Mouse (Mus musculus) spleen, adult 2 months (tissue): Measurements from ENCODE around the gene Zfp28. TPM values are rescaled to one million over a fixed set of nuclear protein-coding genes. Genes with fewer than 3 reads are reported as not detected.

Source experiments
- DNase-seq, 2 experiments: peaks; one replicate each; pipeline versions ENCODE4 v3.0.0 to v3.0.0-alpha.2; 2012 to 2021; ENCODE audit warnings: low spot score in 2 of 2, low read depth in 1 of 2
- H3K27ac ChIP-seq: fragments of 200-500 bp; 2 replicates; pipeline ENCODE4 v1.5.1; 2012; ENCODE audit warnings: low read length, inconsistent platforms; ENCODE audit not compliant: insufficient read depth
- H3K27me3 ChIP-seq: fragments of 200-500 bp; 2 replicates; pipeline ENCODE4 v1.6.1; 2012; ENCODE audit warnings: mild to moderate bottlenecking, moderate library complexity, low read length, inconsistent platforms; ENCODE audit not compliant: control insufficient read depth, insufficient read depth
- H3K36me3 ChIP-seq: fragments of 200-500 bp; 2 replicates; pipeline ENCODE4 v1.6.1; 2012; ENCODE audit warnings: mild to moderate bottlenecking, low read length, inconsistent platforms; ENCODE audit not compliant: control insufficient read depth, insufficient read depth
- H3K4me1 ChIP-seq: fragments of 200-500 bp; 2 replicates; pipeline ENCODE4 v1.6.1; 2011; ENCODE audit warnings: inconsistent platforms; ENCODE audit not compliant: control insufficient read depth, insufficient read depth, insufficient read length
- H3K4me3 ChIP-seq: fragments of 200-500 bp; 2 replicates; pipeline ENCODE4 v1.5.1; 2011; ENCODE audit warnings: mild to moderate bottlenecking, inconsistent platforms; ENCODE audit not compliant: insufficient read depth, insufficient read length; ENCODE audit errors: extremely low read depth
- CTCF ChIP-seq: fragments of 200-500 bp; IDR thresholded peaks from 2 replicates; pipeline ENCODE4 v1.5.1; 2011; ENCODE audit warnings: mild to moderate bottlenecking, inconsistent platforms; ENCODE audit not compliant: insufficient read depth, insufficient read length, insufficient replicate concordance; ENCODE audit errors: extremely low read depth
- POLR2A ChIP-seq: fragments of 200-500 bp; IDR thresholded peaks from 2 replicates; pipeline ENCODE4 v1.6.1; 2011; ENCODE audit warnings: low read depth, low read length, inconsistent platforms
- WGBS: fragments of 180-500 bp; shearing (Covaris S2); methylation state at CpG from one replicate; pipeline ENCODE4 v1.1.7; 2018; 5-methylcytosine and 5-hydroxymethylcytosine counted together
- polyA plus RNA-seq: library from polyadenylated mRNA; depleted of rRNA; stranded (reverse); fragments of >200 nt; gene quantifications from 2 replicates; pipeline ENCODE4 v1.2.3, GENCODE M21; 2012; rRNA removed

The Zfp28 gene
- polyA plus RNA-seq, 1 experiment = 1.4 TPM

DNA sequence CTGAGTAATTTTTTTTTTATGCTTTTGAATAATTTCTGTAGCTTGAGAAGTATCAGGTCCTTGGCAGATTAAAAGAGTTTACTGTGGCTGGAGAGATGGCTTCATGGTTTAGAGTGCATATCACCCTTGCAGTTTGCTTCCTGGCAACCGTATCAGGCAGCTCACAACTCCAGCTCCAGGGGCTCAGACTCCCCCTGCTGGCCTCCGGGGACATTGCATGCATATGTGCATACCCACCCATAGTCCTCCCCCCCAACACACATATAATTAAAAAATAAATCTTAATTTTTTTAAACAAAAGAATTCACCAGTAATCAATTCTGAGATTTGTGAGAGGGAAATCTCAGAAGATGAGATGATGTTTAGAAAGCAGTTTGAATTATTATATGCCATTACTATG is 47.2 kb downstream of the Zfp28 start:
- no peaks in the 10 kb centered on the region for H3K36me3 ChIP-seq
- no peaks in the 10 kb centered on the region for H3K27me3 ChIP-seq
- H3K27ac ChIP-seq = no peak overlapping the region
- TF ChIP-seq CTCF (peak; percentile 51; the same call in 1 of the 2 replicates), POLR2A (no peak)
- no peaks in the 10 kb centered on the region for H3K4me1 ChIP-seq
- DNase-seq = peak; percentile 11 to 18
- 20% methylated on average over 2 of the region's 2 CpGs for WGBS
- H3K4me3 ChIP-seq = no peak overlapping the region

DNA sequence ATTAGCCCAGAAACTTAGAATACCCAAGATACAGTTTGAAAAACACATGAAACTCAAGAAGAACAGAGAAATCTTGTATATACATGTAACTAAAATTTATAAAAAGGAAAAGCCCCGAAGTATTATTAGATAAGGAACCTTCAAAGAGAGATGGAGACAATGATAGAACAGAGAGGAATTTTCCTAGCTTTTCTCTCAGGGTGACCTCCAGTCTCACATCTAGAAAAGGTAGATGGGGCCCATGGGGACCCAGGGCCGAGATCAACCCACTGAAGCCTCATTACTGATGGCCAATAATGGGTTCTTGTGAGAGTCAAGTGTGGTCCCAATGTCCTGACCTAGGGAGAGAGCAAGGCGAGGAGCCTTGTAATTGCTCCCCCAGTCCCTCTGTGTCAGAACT is 55.3 kb downstream of the Zfp28 start, which contains the start of gene Olfr1344:
Gene Olfr1344, plus strand, starts transcription at position 301 of the 400 bp plus-strand sequence.
- H3K27me3 ChIP-seq = no peaks in the 10 kb centered on the region
- WGBS = 69% methylated on average over 3 of the region's 3 CpGs
- H3K4me3 ChIP-seq = no peak within 1 kb of the TSS
- no peaks in the 10 kb centered on the region for H3K36me3 ChIP-seq
- H3K27ac ChIP-seq = no peak within 1 kb of the TSS
- no peaks in the 10 kb centered on the region for H3K4me1 ChIP-seq
- no peak for TF ChIP-seq POLR2A
- TF ChIP-seq CTCF = no peak
- no peak for DNase-seq

DNA sequence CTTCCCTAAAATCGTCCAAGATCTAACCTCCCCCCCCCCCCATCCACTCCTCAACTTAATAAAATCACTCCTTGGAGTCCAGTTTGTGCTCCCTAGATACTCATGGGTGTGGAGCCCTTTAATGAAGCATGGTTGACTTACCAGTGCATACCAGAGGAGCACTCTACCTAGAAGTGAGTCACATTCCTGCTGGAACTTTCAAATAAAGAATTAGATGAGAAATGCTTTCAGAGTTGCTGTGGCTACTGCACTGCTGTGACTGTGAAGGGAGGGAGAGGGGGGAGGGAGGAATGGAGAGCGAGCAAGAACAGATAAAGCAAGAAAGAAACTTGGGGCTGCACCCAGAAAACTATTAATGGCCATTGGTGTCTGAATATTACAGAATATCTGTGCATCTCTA is 58.1 kb downstream of the Zfp28 start:
- Histone ChIP-seq H3K36me3 (no peaks in the 10 kb centered on the region), H3K4me1 (no peaks in the 10 kb centered on the region), H3K27ac (no peak overlapping the region), H3K27me3 (no peaks in the 10 kb centered on the region), H3K4me3 (no peak overlapping the region)
- TF ChIP-seq POLR2A = no peak
- no peak for TF ChIP-seq CTCF
- WGBS = 82% methylated on average over 2 of the region's 2 CpGs
- DNase-seq = no peak

Other genes with a start within 250 kb of the Zfp28 start
- gene Zfp787, start 227.3 kb upstream of the Zfp28 start, polyA plus RNA-seq = 34.5 and 43.2 TPM in 2 replicates
- 20.2 and 29.7 TPM in 2 replicates for gene Zfp444, start 211.1 kb upstream of the Zfp28 start, polyA plus RNA-seq
- not detected in 2 replicates for gene Galp, start 186.2 kb upstream of the Zfp28 start, polyA plus RNA-seq
- not detected in 2 replicates for gene Zscan5b, start 161.0 kb upstream of the Zfp28 start, polyA plus RNA-seq
- not detected in 2 replicates for gene Epp13, start 130.6 kb upstream of the Zfp28 start, polyA plus RNA-seq
- 0.35 and 0.44 TPM in 2 replicates for gene Zfp667, start 96.7 kb upstream of the Zfp28 start, polyA plus RNA-seq
- gene Zfp583, start 52.0 kb upstream of the Zfp28 start, polyA plus RNA-seq = 0.56 and 0.77 TPM in 2 replicates
- gene Gm3854, start 39.5 kb upstream of the Zfp28 start, polyA plus RNA-seq = 0.02 and 0.08 TPM in 2 replicates
- 0.13 and 0.29 TPM in 2 replicates for gene Zfp78, start 20.0 kb upstream of the Zfp28 start, polyA plus RNA-seq
- not detected in 2 replicates for gene Smim17, start 15.4 kb downstream of the Zfp28 start, polyA plus RNA-seq
- not detected in 2 replicates for gene Gm20715, start 27.0 kb downstream of the Zfp28 start, polyA plus RNA-seq
- not detected in 2 replicates for gene Olfr1344, start 55.4 kb downstream of the Zfp28 start, polyA plus RNA-seq
- not detected in 2 replicates for gene Olfr1336, start 72.9 kb downstream of the Zfp28 start, polyA plus RNA-seq
- not detected in 2 replicates for gene Olfr1346, start 83.8 kb downstream of the Zfp28 start, polyA plus RNA-seq
- gene Olfr5, start 103.6 kb downstream of the Zfp28 start, polyA plus RNA-seq = not detected in 2 replicates
- gene Olfr1347, start 116.5 kb downstream of the Zfp28 start, polyA plus RNA-seq = not detected in 2 replicates
- not detected in 2 replicates for gene Olfr1348, start 125.5 kb downstream of the Zfp28 start, polyA plus RNA-seq
- gene Olfr1349, start 139.7 kb downstream of the Zfp28 start, polyA plus RNA-seq = not detected in 2 replicates
- not detected in 2 replicates for gene Olfr1350, start 181.5 kb downstream of the Zfp28 start, polyA plus RNA-seq